Mouse (Mus musculus) myocyte (in vitro differentiated cells): ENCODE measurements around the gene Gpx3.

Source experiments
- CEBPB ChIP-seq: IDR thresholded peaks from 2 replicates; pipeline ENCODE4 v1.6.1; 2011; ENCODE audit warnings: mild to moderate bottlenecking, moderate library complexity; ENCODE audit not compliant: poor library complexity, insufficient read depth, severe bottlenecking
- E2F4 ChIP-seq: IDR thresholded peaks from one replicate; pipeline ENCODE4 v1.6.1; 2011; ENCODE audit warnings: mild to moderate bottlenecking, control low read depth, moderate library complexity; ENCODE audit not compliant: insufficient read depth
- MAX ChIP-seq: IDR thresholded peaks from one replicate; pipeline ENCODE4 v1.6.1; 2011; ENCODE audit warnings: low read depth, mild to moderate bottlenecking, control low read depth
- MYOD1 ChIP-seq, 3 experiments: IDR thresholded peaks; one replicate each; pipeline ENCODE4 v1.6.1; 2011; ENCODE audit warnings: control low read depth in 2 of 3, low read depth in 2 of 3, mild to moderate bottlenecking in 2 of 3, moderate library complexity in 1 of 3; ENCODE audit not compliant: insufficient read length in 2 of 3, control insufficient read depth in 1 of 3
- MYOG ChIP-seq, 3 experiments: IDR thresholded peaks; one replicate each; pipeline ENCODE4 v1.6.1; 2011; ENCODE audit warnings: control low read depth in 2 of 3, low read depth in 2 of 3, mild to moderate bottlenecking in 2 of 3; ENCODE audit not compliant: insufficient read length in 2 of 3, control insufficient read depth in 1 of 3, insufficient read depth in 1 of 3
- POLR2A ChIP-seq: IDR thresholded peaks from one replicate; pipeline ENCODE4 v1.6.1; 2011; ENCODE audit warnings: low read depth, mild to moderate bottlenecking, control low read depth, moderate library complexity; ENCODE audit not compliant: insufficient read length
- POLR2AphosphoS2 ChIP-seq: IDR thresholded peaks from one replicate; pipeline ENCODE4 v1.6.1; 2011; ENCODE audit warnings: low read depth, control low read depth; ENCODE audit not compliant: insufficient read length
- REST ChIP-seq: IDR thresholded peaks from one replicate; pipeline ENCODE4 v1.6.1; 2011; ENCODE audit warnings: mild to moderate bottlenecking, control low read depth, moderate library complexity; ENCODE audit not compliant: insufficient read depth, insufficient read length
- TCF12 ChIP-seq: IDR thresholded peaks from one replicate; pipeline ENCODE4 v1.6.1; 2011; ENCODE audit warnings: mild to moderate bottlenecking, control low read depth; ENCODE audit not compliant: poor library complexity, insufficient read depth, severe bottlenecking
- TCF3 ChIP-seq: IDR thresholded peaks from one replicate; pipeline ENCODE4 v1.6.1; 2011; ENCODE audit warnings: low read depth, control low read depth; ENCODE audit not compliant: insufficient read length
- USF1 ChIP-seq: IDR thresholded peaks from one replicate; pipeline ENCODE4 v1.6.1; 2011; ENCODE audit warnings: low read depth, mild to moderate bottlenecking, control low read depth, moderate library complexity

- TF ChIP-seq POLR2A (no peak), REST (no peak), TCF3 (peak; percentile 53), MYOD1 (IDR thresholded peaks at IDR 0.05; ENCODE audit: control insufficient read depth in 1 of 3, insufficient read length in 2 of 3, low read depth in 2 of 3) (peak in 2 of 3 experiments; percentile 66 to 73), E2F4 (no peak), USF1 (no peak), TCF12 (no peak), MAX (no peak), CEBPB (no peak), POLR2AphosphoS2 (no peak), MYOG (IDR thresholded peaks at IDR 0.05; ENCODE audit: control insufficient read depth in 1 of 3, insufficient read depth in 1 of 3, insufficient read length in 2 of 3, low read depth in 2 of 3) (peak; percentile 43 to 86 (median 58))
These were observed 14.3 kb upstream of the Gpx3 start for GRCm38 (mm10) chr11:54887927-54888326.
